Mouse (Mus musculus) layer of hippocampus, adult 8-10 months (tissue): ENCODE data around the gene F13b. TPM values are rescaled to one million over a fixed set of nuclear protein-coding genes. Genes with fewer than 3 reads are reported as not detected.

ENCODE experiments used
- DNase-seq, 2 experiments: peaks; one replicate each; pipeline ENCODE4 v3.0.0; 2022; ENCODE audit warnings: low spot score in 2 of 2
- total RNA-seq, 4 experiments: library from RNA; stranded (reverse); gene quantifications; 2 replicates each; pipeline ENCODE4 v1.2.4; 2022

Gene F13b
- not detected for total RNA-seq

GRCm38 (mm10) chr1:139501258-139501752, at the start of gene F13b:
F13b (plus strand) TSS chr1:139501702.
- DNase-seq = no peak

- peak; percentile 81 to 88 for DNase-seq
Observed at GRCm38 (mm10) chr1:139454340-139455225, 46.9 kb upstream of the F13b start, which contains the start of gene Aspm. Aspm (plus strand) TSS chr1:139454772.

GRCm38 (mm10) chr1:139455226-139455869, 46.2 kb upstream of the F13b start:
- DNase-seq = no peak

- DNase-seq = no peak
Observed at GRCm38 (mm10) chr1:139460807-139461206, 40.7 kb upstream of the F13b start.

GRCm38 (mm10) chr1:139465936-139466335, 35.6 kb upstream of the F13b start:
- no peak for DNase-seq

- no peak for DNase-seq
Observed at GRCm38 (mm10) chr1:139478898-139479297, 22.6 kb upstream of the F13b start.

- DNase-seq = no peak
Observed at GRCm38 (mm10) chr1:139480246-139480645, 21.3 kb upstream of the F13b start.

GRCm38 (mm10) chr1:139481146-139481545, 20.4 kb upstream of the F13b start:
- peak in 1 of 2 experiments; percentile 12 for DNase-seq

GRCm38 (mm10) chr1:139494630-139495029, 6.9 kb upstream of the F13b start:
- DNase-seq = no peak

- DNase-seq = no peak
Observed at GRCm38 (mm10) chr1:139495408-139495807, 6.1 kb upstream of the F13b start.

GRCm38 (mm10) chr1:139496212-139496611, 5.3 kb upstream of the F13b start:
- no peak for DNase-seq

GRCm38 (mm10) chr1:139499751-139500150, 1.8 kb upstream of the F13b start:
- DNase-seq = no peak

- no peak for DNase-seq
Observed at GRCm38 (mm10) chr1:139514556-139514955, 13.1 kb downstream of the F13b start.

GRCm38 (mm10) chr1:139548536-139548935, 47.0 kb downstream of the F13b start:
- no peak for DNase-seq

GRCm38 (mm10) chr1:139551311-139551710, 49.8 kb downstream of the F13b start:
- DNase-seq = no peak

GRCm38 (mm10) chr1:139560024-139560423, 58.5 kb downstream of the F13b start, which contains the start of gene Cfhr1:
Cfhr1 (minus strand) TSS chr1:139560272.
- DNase-seq = no peak

Other genes starting within 250 kb of the F13b start
- gene Crb1, start 124.6 kb upstream of the F13b start, total RNA-seq = under 1 TPM; 0.52 to 0.73 (median 0.65) TPM
- gene Zbtb41, start 79.4 kb upstream of the F13b start, total RNA-seq = 10 to 100 TPM; 28.6 to 32.6 (median 28.9) TPM
- gene Aspm, start 46.9 kb upstream of the F13b start, total RNA-seq = under 1 TPM; 0.26 to 0.96 (median 0.28) TPM
- not detected for gene Cfhr1, start 58.6 kb downstream of the F13b start, total RNA-seq